Mouse (Mus musculus): ENCODE measurements around the gene Kcnq5. TPM values are rescaled to one million over a fixed set of nuclear protein-coding genes. Genes with fewer than 3 reads are reported as not detected.
"Not testable (repeated sequence)": the region's sequence is repeated elsewhere in the genome, so short reads cannot be mapped to it uniquely, and the experiment has no call there.

Gene Kcnq5
- polyA plus RNA-seq, 1 experiment from 2014 or later, result 2.7 TPM

DNA sequence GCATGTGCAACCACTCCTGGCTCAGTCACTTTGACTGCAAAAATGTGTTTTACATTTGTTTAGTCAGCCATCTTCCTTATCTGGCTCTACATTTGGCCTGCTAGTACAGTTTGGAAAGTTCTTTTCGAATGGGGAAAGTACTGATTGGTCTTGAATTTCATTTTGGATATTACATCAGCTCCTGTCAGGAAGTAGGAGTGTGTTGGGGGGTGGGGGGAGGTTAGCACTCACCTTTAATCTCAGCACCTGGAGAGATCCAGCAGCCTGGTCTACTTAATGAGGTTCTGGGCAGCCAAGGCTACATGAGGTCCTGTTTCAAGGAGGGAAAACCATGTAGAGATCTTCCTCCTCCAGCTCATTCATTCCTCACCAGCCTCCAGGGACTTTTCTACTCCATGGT is 578.5 kb downstream of the Kcnq5 start, which contains the start of gene Khdc1b:
Khdc1b (plus strand) TSS at position 301 of the 400 bp plus-strand sequence.
- no peaks in the 10 kb centered on the region for H3K4me1 ChIP-seq
- no peaks in the 10 kb centered on the region for H3K27me3 ChIP-seq
- H3K27ac ChIP-seq, result no peak within 1 kb of the TSS
- H3K36me3 ChIP-seq, result no peaks in the 10 kb centered on the region
- no peak within 1 kb of the TSS for H3K4me2 ChIP-seq (replicated peaks)
- peaks cover 7% of the 10 kb centered on the region; the same call in 1 of the 2 replicates for H3K9me3 ChIP-seq
- H3K9ac ChIP-seq, result no peak within 1 kb of the TSS
- H3K4me3 ChIP-seq, result no peak within 1 kb of the TSS
- ATAC-seq (ENCODE audit: low FRiP score, low read depth), result no peak
- WGBS, result 77% methylated on average over 1 of the region's 1 CpGs

- not testable (repeated sequence) for H3K27ac ChIP-seq; H3K36me3 ChIP-seq; H3K4me3 ChIP-seq; H3K9me3 ChIP-seq; H3K9ac ChIP-seq; ATAC-seq (ENCODE audit: low FRiP score, low read depth); H3K27me3 ChIP-seq; H3K4me1 ChIP-seq; H3K4me2 ChIP-seq (replicated peaks)
- WGBS, result 65% methylated on average over 1 of the region's 1 CpGs
Measured at GRCm38 (mm10) chr1:21368031-21368430, 593.7 kb downstream of the Kcnq5 start, which contains the start of gene Khdc1c. TSS of gene Khdc1c (plus strand) at chr1:21368331.

- no peaks in the 10 kb centered on the region for H3K9me3 ChIP-seq
- H3K27me3 ChIP-seq, result no peaks in the 10 kb centered on the region
- H3K27ac ChIP-seq, result no peak within 1 kb of the TSS
- WGBS, result 67% methylated on average over 2 of the region's 2 CpGs
- no peaks in the 10 kb centered on the region for H3K36me3 ChIP-seq
- H3K4me3 ChIP-seq, result no peak within 1 kb of the TSS
- no peak for ATAC-seq (ENCODE audit: low FRiP score, low read depth)
- H3K4me2 ChIP-seq (replicated peaks), result no peak within 1 kb of the TSS
- no peaks in the 10 kb centered on the region for H3K4me1 ChIP-seq
- no peak within 1 kb of the TSS for H3K9ac ChIP-seq
Measured at GRCm38 (mm10) chr1:21349341-21349740, 612.4 kb downstream of the Kcnq5 start, which contains the start of gene Khdc1a. TSS of gene Khdc1a (plus strand) at chr1:21349641.

All from limb, embryonic 13.5 days (tissue).